Mouse (Mus musculus) forebrain, embryonic 14.5 days (tissue): ENCODE results near the gene Acat1. TPM values are rescaled to one million over a fixed set of nuclear protein-coding genes. Genes with fewer than 3 reads are reported as not detected.

Experiments used
- ATAC-seq: fragments of 200-750 bp; cut with Nextera tagmentation; 2 replicates; pipeline ENCODE4 v1.8.0; 2017; ENCODE audit warnings: mild to moderate bottlenecking, moderate library complexity
- DNase-seq: peaks from one replicate; pipeline ENCODE4 v3.0.0-alpha.2; 2015; ENCODE audit warnings: low spot score
- H3K27ac ChIP-seq: fragments of 300-500 bp; sonication (generic); 2 replicates; pipeline ENCODE4 v1.5.1; 2014; ENCODE audit warnings: low read depth, mild to moderate bottlenecking, control low read depth, low read length, moderate library complexity
- H3K27me3 ChIP-seq: fragments of 300-500 bp; sonication (generic); replicated peaks from 2 replicates; pipeline ENCODE4 v1.6.1; 2014; ENCODE audit warnings: low read length, control low read depth, mixed read lengths; ENCODE audit not compliant: control insufficient read depth, insufficient read depth
- H3K36me3 ChIP-seq: fragments of 300-500 bp; sonication (generic); 2 replicates; pipeline ENCODE4 v1.6.1; 2014; ENCODE audit warnings: low read length, control low read depth; ENCODE audit not compliant: control insufficient read depth, insufficient read depth
- H3K4me1 ChIP-seq: fragments of 300-500 bp; sonication (generic); 2 replicates; pipeline ENCODE4 v1.6.1; 2014; ENCODE audit warnings: antibody characterized with exemption, low read length, control low read depth; ENCODE audit not compliant: control insufficient read depth, insufficient read depth
- H3K4me2 ChIP-seq: fragments of 300-500 bp; sonication (generic); 2 replicates; pipeline ENCODE4 v1.6.1; 2014; ENCODE audit warnings: mild to moderate bottlenecking, control low read depth, low read length
- H3K4me3 ChIP-seq: fragments of 300-500 bp; sonication (generic); 2 replicates; pipeline ENCODE4 v1.5.1; 2014; ENCODE audit warnings: low read depth, low read length, control low read depth
- H3K9ac ChIP-seq: fragments of 300-500 bp; sonication (generic); 2 replicates; pipeline ENCODE4 v1.6.1; 2014; ENCODE audit warnings: mild to moderate bottlenecking, low read length, control low read depth, moderate library complexity
- H3K9me3 ChIP-seq: fragments of 300-500 bp; sonication (generic); replicated peaks from 2 replicates; pipeline ENCODE4 v1.6.1; 2016; ENCODE audit warnings: low read length, control low read depth, mixed read lengths; ENCODE audit not compliant: control insufficient read depth
- WGBS: fragments of 180-500 bp; shearing (Covaris S2); extraction: QIAGEN DNeasy Blood & Tissue Kit; methylation state at CpG from one replicate; pipeline ENCODE4 v1.1.7; 2014; 5-methylcytosine and 5-hydroxymethylcytosine counted together
- polyA plus RNA-seq: library from polyadenylated mRNA; unstranded; fragments of >200 nt; fragmentation: Nextera tagmentation; extraction: Ambion mirVana; gene quantifications from 2 replicates; pipeline ENCODE4 v1.2.1, GENCODE M21; 2014

The Acat1 gene
- polyA plus RNA-seq, 1 experiment from 2014 or later: 201 TPM

DNA sequence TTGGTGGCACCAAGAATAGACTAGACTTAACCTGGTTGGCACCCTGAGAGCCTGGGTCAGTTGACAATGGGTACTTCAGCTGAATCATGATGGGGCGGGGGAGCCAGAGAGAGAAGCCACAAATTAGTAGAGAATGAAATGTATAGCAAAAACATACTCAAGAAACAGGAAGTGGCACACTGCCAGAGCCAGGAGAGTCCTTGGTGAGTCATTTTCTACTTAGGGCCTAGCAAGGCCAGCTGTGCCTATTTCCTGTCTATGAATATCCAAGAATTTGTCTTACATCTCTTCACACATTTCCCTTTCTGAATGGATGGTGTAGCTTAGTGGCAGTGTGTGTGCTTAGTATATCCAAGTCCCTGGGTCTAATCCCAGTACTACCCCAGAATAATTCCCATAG lies 6.8 kb downstream of the Acat1 start:
- Histone ChIP-seq H3K27me3 (no peaks in the 10 kb centered on the region), H3K4me3 (no peak overlapping the region), H3K4me1 (no peaks in the 10 kb centered on the region), H3K27ac (no peak overlapping the region), H3K4me2 (no peak overlapping the region), H3K36me3 (no peaks in the 10 kb centered on the region), H3K9me3 (no peaks in the 10 kb centered on the region), H3K9ac (no peak overlapping the region)
- no peak for DNase-seq
- 91% methylated on average over 1 of the region's 1 CpGs for WGBS
- ATAC-seq: no peak

DNA sequence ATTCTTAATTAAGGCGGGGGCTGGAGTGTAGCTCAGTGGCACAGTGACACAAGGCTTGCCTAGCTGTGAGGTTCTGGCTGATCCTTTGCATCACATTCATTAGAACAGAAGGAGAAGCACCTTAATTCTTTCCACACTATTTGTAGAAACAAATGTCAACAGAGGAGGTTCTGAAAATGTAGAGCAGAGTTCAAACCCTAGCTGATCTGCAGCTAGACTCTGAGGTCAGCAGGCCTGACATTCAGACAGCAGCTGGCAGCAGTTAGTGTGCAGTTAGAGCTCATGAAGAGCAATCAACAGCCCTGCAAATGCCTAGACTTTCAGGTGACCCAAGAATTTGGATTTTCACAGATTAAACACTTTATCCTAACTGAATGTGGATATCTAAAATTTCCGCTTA lies 8.6 kb downstream of the Acat1 start:
- Histone ChIP-seq H3K4me1 (no peaks in the 10 kb centered on the region), H3K27me3 (no peaks in the 10 kb centered on the region), H3K4me2 (no peak overlapping the region), H3K27ac (no peak overlapping the region), H3K36me3 (no peaks in the 10 kb centered on the region), H3K9me3 (no peaks in the 10 kb centered on the region), H3K4me3 (no peak overlapping the region), H3K9ac (no peak overlapping the region)
- DNase-seq (no peak), ATAC-seq (no peak)
- 95% methylated on average over 2 of the region's 2 CpGs for WGBS

DNA sequence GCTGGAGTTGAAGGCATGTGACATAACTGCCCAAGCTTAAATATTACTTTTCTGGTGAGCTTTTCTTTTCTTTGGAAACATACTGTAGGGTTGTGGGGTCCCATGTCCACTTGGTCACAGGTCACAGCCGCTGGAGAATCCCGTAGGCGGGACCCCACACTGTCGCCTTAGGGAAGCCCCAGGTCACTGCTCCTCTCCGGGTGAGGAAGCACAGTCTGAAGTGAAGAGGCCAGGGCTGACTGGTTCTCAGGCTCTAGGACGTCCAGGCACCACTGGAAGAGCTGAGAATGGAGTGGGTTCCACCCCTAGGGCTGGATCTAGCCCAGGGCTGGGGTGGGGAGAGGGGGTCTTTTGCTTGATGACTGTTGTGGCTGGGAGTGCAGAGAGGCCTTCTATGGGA lies 11.6 kb downstream of the Acat1 start:
- no peak for ATAC-seq
- no peak overlapping the region for H3K4me3 ChIP-seq
- H3K9me3 ChIP-seq: no peaks in the 10 kb centered on the region
- no peak overlapping the region for H3K27ac ChIP-seq
- no peak overlapping the region for H3K9ac ChIP-seq
- no peak for DNase-seq
- H3K27me3 ChIP-seq: no peaks in the 10 kb centered on the region
- 74% methylated on average over 6 of the region's 6 CpGs for WGBS
- H3K4me2 ChIP-seq: no peak overlapping the region
- peaks cover 11% of the 10 kb centered on the region for H3K36me3 ChIP-seq
- H3K4me1 ChIP-seq: no peaks in the 10 kb centered on the region

DNA sequence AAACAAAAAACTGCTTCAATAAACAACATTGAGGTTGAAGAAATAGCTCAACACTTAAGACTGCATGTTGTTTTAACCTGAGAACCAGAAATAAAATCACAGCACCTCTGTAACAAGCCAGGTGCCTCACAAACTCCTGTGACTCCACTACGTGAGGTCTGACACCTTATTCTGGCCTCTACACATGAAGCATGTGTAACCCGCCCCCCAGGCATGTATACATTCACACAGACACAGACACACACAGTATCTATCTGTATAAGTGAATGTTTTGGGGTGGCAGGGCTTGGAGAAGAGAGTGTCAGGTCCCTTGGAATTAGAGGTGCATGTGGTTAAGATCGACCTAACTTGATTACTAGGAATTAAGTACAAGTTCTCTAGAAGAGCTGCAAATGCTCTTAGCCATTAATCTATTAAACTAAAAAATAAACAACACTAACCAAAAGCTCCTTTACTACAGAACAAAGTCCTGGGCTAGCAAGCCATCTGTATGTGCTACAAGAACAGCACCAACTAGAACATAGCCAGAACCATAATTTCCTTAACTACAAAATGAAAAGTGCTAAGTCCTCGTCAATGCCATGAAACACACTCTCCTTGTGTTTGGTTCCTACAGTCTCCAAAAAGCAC lies 13.1 kb downstream of the Acat1 start:
- Histone ChIP-seq H3K4me1 (no peaks in the 10 kb centered on the region), H3K36me3 (peaks cover 25% of the 10 kb centered on the region), H3K4me2 (no peak overlapping the region), H3K27me3 (no peaks in the 10 kb centered on the region), H3K27ac (no peak overlapping the region), H3K4me3 (no peak overlapping the region), H3K9me3 (no peaks in the 10 kb centered on the region), H3K9ac (no peak overlapping the region)
- ATAC-seq (no peak), DNase-seq (no peak)
- WGBS: 92% methylated on average over 4 of the region's 4 CpGs

DNA sequence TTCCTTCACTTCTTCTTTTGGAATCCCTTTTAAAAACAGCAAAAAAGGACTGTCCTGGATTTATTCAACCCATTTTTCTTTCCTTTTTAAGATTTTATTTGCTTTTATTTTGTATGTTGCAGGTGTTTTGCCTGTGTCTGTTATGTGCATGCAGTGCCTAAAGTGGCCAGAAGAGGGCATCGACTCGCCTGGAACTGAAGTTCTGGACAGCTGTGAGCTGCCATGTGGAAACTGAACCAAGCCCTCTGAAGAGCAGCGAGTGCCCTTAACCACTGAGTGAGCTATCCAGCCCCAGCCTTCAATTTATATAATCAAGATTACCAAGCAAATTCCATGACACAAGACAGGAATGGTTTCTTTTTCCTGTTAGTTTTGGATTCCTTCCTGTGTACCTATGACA lies 15.4 kb downstream of the Acat1 start:
- H3K27ac ChIP-seq: no peak overlapping the region
- H3K9me3 ChIP-seq: no peaks in the 10 kb centered on the region
- peaks cover 38% of the 10 kb centered on the region for H3K36me3 ChIP-seq
- no peaks in the 10 kb centered on the region for H3K27me3 ChIP-seq
- H3K4me2 ChIP-seq: no peak overlapping the region
- no peak overlapping the region for H3K4me3 ChIP-seq
- no peaks in the 10 kb centered on the region for H3K4me1 ChIP-seq
- H3K9ac ChIP-seq: no peak overlapping the region
- 7% methylated on average over 3 of the region's 3 CpGs for WGBS
- no peak for ATAC-seq
- DNase-seq: peak; percentile 72

DNA sequence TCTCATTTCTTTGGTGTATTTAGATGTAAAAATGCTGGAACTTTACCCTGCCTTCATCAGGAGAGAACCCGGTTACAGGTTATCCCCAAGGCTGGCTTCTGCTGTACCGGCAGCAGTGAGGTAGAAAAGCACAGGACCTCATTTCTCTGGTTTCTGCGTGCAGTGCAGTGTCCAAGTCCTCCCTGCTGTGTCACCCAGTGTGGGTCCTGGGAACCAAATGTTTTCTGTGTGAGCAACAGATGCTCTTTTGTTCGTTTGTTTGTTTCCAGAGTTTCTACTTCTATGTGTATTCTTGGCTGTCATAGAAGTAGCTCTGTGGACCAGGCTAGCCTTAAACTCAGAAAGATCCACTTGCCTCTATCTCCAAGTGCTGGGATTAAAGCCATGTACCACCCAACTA lies 28.3 kb downstream of the Acat1 start:
- no peak for ATAC-seq
- 85% methylated on average over 4 of the region's 4 CpGs for WGBS
- DNase-seq: no peak

DNA sequence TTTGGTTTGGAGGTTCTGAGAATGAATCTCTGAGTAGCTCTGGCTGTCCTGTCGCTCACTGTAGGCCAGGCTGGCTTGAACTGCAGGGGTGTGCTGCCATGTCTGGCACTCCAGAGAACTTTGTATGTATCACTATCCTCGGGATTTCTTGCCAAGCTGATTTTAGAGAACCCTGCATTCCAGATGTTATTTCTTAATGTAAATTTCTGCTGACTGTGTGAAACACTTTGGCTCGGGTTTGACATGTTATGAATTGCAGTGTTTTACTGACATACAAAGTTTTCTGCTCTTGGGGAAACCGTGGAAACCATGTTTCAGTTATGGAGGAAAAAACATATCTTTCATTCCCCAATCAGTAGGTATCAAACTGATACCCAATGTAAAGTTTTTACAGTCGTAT lies 34.5 kb downstream of the Acat1 start:
- H3K4me2 ChIP-seq: no peak overlapping the region
- 90% methylated on average over 5 of the region's 5 CpGs for WGBS
- H3K9me3 ChIP-seq: no peaks in the 10 kb centered on the region
- no peak overlapping the region for H3K27ac ChIP-seq
- H3K9ac ChIP-seq: no peak overlapping the region
- ATAC-seq: no peak
- H3K27me3 ChIP-seq: no peaks in the 10 kb centered on the region
- no peak overlapping the region for H3K4me3 ChIP-seq
- peaks cover 54% of the 10 kb centered on the region for H3K36me3 ChIP-seq
- DNase-seq: no peak
- H3K4me1 ChIP-seq: no peaks in the 10 kb centered on the region

More for the DNA sequence above, 28.3 kb downstream of the Acat1 start:
- no peaks in the 10 kb centered on the region for H3K9me3 ChIP-seq
- H3K4me3 ChIP-seq: no peak overlapping the region
- no peak overlapping the region for H3K27ac ChIP-seq
- no peak overlapping the region for H3K9ac ChIP-seq
- H3K4me1 ChIP-seq: no peaks in the 10 kb centered on the region
- no peaks in the 10 kb centered on the region for H3K27me3 ChIP-seq
- H3K4me2 ChIP-seq: no peak overlapping the region
- H3K36me3 ChIP-seq: peaks cover 79% of the 10 kb centered on the region

DNA sequence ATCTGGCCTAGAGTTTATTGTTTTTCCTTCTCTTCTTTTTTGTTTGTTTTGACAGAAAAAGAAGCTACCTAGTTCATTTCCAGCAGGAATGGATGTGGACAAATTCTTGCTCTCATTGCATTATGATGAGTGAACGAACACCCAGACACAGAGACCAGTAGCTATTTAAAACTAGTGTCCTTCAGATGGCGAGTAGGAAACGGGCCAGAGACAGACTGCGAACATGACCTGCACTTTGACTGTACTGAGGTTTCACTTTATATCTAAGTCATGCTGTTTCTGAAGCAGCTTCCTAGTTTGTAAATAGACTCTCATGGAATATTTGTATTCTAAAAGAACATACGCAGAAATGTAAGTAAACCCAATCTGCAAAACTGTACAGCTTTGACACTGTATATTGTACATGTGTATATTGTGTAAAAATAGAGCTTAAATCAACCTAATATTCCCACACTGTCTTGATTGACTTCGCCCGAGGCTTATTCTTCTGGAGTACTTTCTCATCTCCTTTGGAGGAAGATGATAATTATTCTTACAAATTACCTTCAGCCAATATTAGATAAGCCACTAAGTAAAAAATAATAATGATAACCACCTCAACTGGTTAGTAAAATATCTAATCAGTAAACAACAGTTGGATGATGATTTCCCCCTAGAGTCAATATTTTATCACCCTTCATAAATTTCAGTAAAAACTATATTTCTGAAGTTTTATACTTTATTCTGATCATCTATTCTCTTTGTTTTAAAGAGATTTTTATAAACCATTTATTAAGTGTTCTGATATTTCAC lies 37.5 kb downstream of the Acat1 start:
- peaks cover 54% of the 10 kb centered on the region for H3K36me3 ChIP-seq
- DNase-seq: no peak
- H3K4me3 ChIP-seq: no peak overlapping the region
- H3K4me1 ChIP-seq: no peaks in the 10 kb centered on the region
- no peak overlapping the region for H3K9ac ChIP-seq
- H3K4me2 ChIP-seq: no peak overlapping the region
- ATAC-seq: no peak
- H3K9me3 ChIP-seq: no peaks in the 10 kb centered on the region
- H3K27me3 ChIP-seq: no peaks in the 10 kb centered on the region
- H3K27ac ChIP-seq: no peak overlapping the region
- 94% methylated on average over 7 of the region's 7 CpGs for WGBS

DNA sequence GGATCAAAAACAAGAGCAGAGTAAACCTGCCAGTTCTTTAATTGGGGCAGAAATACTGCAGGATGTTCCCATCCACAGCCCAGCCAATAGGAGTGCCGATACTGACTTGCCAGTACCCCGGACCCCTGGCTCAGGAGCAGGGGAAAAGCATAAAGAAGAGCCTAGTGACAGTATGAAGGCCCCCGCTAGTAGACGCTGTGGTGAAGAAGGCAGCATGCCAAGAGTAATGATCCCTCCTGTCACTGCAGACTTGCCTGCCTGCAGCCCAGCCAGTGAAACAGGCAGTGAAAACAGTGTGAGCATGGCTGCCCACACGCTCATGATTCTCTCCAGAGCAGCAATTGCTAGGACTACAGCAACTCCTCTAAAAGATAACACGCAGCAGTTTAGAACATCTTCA lies 39.5 kb downstream of the Acat1 start:
- H3K4me2 ChIP-seq: no peak overlapping the region
- H3K9me3 ChIP-seq: no peaks in the 10 kb centered on the region
- 79% methylated on average over 6 of the region's 6 CpGs for WGBS
- peaks cover 66% of the 10 kb centered on the region for H3K36me3 ChIP-seq
- H3K4me1 ChIP-seq: no peaks in the 10 kb centered on the region
- no peak overlapping the region for H3K27ac ChIP-seq
- ATAC-seq (no peak), DNase-seq (peak; percentile 22)
- H3K27me3 ChIP-seq: no peaks in the 10 kb centered on the region
- H3K4me3 ChIP-seq: no peak overlapping the region
- H3K9ac ChIP-seq: no peak overlapping the region
